Mouse (Mus musculus) kidney, postnatal 14 days (tissue): ENCODE data around the gene Enpep.

ENCODE experiments used
- DNase-seq: peaks from one replicate; pipeline ENCODE4 v3.0.0; 2022; ENCODE audit warnings: mixed read lengths

The Enpep gene

DNA sequence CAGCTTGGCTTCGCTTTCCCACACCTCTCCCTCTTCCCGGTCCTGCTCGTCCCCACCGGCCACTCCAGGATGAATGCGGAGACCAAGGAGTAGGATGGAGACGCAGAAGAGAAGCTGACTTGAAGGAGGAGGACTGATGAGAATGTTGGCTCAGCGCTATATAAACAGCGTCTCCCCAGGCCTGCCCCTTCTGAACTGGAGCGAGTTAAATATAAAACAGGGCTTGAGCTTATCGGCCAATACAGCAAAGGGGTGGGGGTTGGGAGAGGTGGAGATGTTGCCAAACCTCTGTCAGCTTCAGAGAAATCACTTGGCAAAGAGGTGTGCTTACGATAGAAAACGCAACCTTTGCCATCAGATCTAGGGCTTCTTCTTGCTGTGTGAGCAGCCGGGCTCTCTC, at the start of gene Enpep:
TSS of gene Enpep (minus strand) at position 135 of the 400 bp plus-strand sequence.
- peak; percentile 89 for DNase-seq

- DNase-seq: no peak
Measured at GRCm38 (mm10) chr3:129379109-129379508, 46.6 kb upstream of the Enpep start.

DNA sequence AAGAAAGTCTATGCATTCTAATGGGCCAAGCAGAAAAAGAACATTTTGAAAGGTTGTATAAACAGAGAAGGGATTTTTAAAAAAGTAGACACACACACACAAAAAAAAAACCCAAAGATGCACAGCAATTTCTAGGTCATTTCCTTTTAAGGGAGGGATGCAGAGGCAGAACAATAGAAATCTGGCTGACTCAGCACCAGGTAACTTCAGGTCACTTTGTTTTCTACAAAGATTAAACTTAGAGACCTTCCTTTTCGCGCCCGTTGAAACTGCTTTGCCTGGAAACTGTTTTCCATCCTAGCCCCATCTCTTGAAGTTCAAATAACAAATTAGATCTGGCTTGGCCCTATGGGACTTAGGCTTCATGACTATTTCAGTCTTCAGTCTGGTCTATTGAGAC, 42.6 kb upstream of the Enpep start:
- no peak for DNase-seq

GRCm38 (mm10) chr3:129373108-129373507, 40.6 kb upstream of the Enpep start:
- no peak for DNase-seq

DNA sequence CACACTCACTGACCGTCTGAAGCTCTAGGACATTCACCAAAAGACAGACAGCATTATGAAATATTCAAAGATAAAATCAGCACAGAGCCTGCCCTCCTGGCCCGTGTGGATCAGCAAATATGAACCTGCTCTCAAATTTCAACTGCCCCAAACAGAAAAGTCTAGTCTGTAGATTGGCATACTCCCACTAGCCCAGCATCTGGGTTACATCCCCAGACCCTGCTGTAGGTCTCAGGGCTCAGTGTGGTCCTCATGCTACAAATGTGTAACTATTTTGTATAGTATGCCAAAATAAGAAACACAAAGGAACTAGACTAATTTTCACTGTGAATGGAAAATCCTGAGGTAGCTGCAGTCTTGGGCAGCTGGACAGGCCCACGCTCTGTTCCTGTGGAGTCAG, 37.0 kb upstream of the Enpep start:
- no peak for DNase-seq

DNA sequence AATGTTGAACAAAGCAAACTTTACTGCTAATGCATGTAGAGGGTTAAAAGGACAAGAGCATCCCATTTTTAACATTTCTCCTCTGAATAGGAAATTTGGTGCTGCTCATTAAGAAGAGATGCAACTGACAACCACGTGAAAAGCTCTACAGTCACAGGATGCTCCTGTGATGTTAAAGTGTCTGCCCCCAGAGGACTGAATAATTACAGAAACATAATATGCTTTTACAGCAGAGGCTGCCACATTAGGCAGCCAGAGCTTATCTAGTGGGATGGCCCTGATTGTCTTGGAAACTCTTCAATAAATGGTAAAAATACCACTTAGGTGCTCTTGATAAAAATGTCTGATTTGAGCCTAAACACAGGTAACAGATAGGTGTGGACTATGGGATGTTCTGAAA, 33.4 kb upstream of the Enpep start:
- DNase-seq: no peak

GRCm38 (mm10) chr3:129364818-129365390, 32.4 kb upstream of the Enpep start:
- no peak for DNase-seq

- DNase-seq: no peak
Measured at GRCm38 (mm10) chr3:129363426-129363825, 30.9 kb upstream of the Enpep start.

DNA sequence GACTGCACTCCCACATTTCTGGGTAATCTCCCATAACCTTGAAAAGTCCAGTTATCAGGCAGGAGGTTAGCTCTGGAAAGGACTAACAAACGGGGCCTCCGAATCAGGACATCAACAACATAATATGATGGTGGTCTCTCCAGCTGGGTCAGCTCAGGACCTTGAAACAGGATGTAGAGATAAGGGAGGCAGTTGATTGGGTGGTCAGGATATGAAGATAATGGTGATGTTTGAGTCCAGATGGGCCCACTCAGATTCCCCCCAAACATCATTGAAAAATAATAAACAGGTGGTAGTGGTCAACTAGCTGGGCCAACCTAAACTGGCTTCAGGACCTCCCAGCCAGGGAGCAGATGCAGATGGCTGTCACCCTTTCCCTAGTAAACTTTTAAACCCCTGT, 25.6 kb upstream of the Enpep start:
- no peak for DNase-seq

- no peak for DNase-seq
Measured at GRCm38 (mm10) chr3:129353901-129354300, 21.4 kb upstream of the Enpep start.

DNA sequence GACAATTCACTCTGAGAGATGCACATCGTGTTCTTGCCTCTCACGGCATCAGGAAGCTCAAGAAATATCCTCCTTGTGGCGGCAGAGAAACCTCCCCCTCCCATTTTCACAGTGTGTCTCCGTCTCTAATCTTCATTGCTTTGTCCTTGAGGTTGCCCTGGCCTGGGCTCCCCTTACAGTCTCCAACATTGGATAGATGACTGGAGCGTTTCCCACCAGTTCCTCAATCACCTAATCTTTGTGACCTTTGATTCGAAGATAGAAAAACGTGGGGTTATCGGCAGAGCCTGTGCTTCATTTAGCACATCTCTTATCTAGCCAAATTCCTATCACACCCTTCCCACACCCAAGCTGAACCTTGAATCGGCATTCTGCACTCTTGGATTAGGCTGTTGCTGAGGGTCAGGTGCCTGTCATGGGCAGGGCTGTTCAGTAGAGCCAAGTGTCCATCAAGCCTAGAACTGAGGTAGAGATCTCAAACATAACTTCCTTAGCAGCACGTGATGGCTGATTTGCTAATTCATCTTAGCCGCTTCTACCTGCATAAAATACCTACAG, 18.9 kb upstream of the Enpep start:
- no peak for DNase-seq

DNA sequence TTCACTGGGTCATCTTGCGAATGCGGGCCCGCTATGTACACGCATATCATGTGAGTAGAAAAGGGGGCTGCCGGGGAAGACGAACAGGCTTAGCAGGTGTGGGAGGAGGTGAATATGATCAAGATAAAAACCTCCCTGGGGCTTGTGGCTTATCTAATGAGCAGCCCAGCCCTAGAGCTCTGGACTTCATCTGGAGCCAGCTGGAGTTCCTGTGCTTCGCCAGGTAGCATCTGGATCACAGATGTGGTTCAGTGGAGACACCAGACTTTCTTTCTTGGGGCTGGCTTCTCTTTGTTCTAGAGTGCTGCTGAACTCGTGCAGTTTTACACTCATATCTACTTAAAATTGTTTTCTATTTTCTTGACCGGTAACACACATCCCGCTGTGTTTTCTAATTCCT, 14.8 kb upstream of the Enpep start:
- DNase-seq: no peak

DNA sequence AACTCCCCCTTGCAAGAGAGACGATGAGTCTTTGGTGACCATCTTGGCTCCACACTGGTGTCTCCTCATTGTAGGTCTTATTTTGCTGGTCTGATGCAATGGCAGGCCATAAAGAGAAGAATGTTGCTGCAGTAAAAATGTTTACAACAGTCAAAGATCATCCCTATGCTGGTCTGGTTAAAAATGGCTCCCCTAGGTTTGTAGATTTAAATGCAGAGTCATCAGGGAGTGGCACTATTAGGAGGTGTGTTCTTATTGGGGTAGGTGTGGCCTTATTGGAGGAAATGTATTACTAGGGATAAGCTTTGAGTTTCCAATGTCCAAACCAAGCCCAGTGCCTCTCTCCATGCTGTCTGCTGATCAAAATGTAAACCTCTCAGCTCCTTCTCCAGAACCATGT, 10.2 kb upstream of the Enpep start:
- DNase-seq: no peak

GRCm38 (mm10) chr3:129341066-129341465, 8.5 kb upstream of the Enpep start:
- no peak for DNase-seq

GRCm38 (mm10) chr3:129338296-129339091, 6.0 kb upstream of the Enpep start:
- DNase-seq: peak; percentile 32

- DNase-seq: no peak
Measured at GRCm38 (mm10) chr3:129332142-129332541, 378 bp downstream of the Enpep start.

- DNase-seq: no peak
Measured at GRCm38 (mm10) chr3:129331427-129331826, 1.1 kb downstream of the Enpep start.

DNA sequence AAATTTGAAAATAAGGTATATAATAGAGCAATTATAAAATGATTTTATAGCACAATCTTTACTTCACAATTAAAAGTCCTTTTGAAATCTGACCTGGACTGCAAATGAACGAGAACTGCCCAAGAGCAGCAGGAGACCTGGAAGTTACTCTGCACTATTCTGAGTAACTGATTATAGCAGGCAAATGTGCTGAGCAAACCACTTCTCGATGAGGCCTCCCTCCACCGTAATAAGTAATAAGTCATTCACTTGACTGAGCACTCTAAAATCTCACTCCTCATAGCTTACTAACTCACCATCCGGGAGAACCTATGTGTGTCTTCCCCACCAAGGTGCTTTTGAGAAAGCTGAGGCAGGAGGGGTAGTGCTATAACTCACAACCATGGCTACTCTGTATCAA, 4.5 kb downstream of the Enpep start:
- peak; percentile 41 for DNase-seq

DNA sequence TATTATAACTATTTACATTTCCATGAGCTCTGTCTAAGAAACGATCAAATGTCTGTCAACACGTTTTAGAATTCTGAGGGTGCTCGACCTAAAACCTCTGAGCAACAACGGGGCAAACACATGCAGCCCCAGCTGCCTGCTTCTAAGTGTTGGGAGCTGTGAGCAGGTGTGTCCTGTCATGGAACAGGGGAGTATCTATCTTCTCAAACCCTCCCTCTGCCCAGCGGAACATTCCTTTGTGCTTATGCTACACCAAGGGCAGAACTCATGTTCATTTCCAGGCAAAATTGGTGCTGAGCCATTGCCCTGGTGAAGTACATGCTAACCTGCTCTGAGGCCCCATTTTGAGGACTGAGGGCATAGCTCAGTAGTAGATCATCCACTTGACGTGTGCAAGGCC, 10.9 kb downstream of the Enpep start:
- peak; percentile 32 for DNase-seq

DNA sequence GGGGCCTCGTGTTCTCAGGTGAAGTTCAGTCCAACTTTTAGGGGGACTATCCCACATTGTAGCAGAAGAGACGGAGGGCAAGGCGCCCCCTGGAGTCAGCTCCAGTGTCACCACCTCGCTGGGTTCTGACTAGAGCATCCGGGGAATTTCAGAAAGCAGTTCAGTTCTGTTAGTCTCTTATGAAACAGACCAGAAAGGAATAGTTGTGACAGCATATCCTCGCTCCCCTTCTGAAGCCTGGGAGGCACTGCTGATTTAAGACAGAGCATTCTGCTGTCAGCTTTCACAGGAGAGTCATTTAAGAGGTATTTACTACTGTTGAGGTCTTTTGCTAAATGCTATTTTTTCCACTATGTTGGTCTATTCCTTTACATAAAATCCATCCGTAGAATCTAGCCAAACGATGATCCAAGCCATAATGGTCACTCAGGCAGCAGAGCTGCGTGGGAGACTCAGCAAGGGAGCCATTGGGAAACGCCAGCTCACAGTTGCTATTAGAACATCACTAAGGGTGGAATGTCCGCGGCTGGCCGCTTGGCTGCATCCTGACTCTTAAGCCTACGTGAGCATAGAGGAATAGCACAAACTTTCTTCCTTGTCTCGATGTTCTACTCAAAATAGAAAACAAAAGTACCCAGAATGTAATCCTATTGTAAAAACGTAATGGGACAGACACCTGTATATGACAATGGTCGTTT, 15.3 kb downstream of the Enpep start:
- DNase-seq: no peak

- no peak for DNase-seq
Measured at GRCm38 (mm10) chr3:129313671-129314415, 18.7 kb downstream of the Enpep start.

DNA sequence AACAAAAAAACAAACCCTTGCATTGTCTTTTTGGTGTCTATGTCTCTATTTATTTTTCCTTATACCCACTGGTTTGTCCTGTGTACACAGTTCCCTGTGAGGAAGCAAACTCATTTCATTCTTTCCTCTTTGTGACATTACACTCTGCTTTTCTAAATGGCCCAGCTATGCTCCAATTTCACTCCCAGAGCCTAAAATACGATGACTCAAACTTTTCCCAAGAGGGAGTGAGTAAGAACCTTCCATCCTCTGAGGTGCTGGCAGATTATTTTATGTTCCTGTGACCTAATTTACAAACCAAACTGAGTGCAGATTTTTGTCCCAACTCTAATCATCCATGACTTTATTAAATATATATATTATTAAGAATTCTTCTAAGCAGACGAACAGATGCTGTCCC, 19.3 kb downstream of the Enpep start:
- DNase-seq: no peak

DNA sequence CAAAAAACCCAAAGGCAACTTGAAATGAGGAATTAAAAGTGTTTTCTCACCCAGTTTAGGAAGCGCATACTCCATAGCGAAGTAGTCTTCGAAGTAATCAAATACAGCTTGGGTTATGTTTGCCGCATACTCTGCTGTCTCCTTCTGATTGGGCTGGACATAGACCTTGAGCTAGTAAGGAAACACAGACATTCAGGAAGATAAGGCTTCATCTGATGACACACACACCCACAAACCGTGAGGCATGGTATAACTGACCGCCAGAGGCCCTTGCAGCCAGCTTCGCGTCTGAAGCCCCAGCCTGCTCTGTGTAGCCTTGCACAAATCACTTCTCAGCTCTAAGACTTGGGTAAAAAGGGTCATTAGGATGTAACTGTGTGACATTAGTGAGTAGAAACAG, 20.0 kb downstream of the Enpep start:
- DNase-seq: no peak
